Mouse (Mus musculus): ENCODE data around the gene Cdhr2.

Cdhr2 gene

GRCm38 (mm10) chr13:54749864-54750411, 48.7 kb downstream of the Cdhr2 start, which contains the start of gene Gprin1:
TSS of gene Gprin1 (minus strand) at chr13:54749874.
- DNase-seq (ENCODE audit: low read depth, low spot score), result peak; percentile 26

- peak; percentile 54 for DNase-seq (ENCODE audit: low read depth, low spot score)
Measured at GRCm38 (mm10) chr13:54750699-54751098, 49.4 kb downstream of the Cdhr2 start.

- no peak for DNase-seq (ENCODE audit: low read depth, low spot score)
Measured at GRCm38 (mm10) chr13:54752656-54753055, 51.4 kb downstream of the Cdhr2 start.

GRCm38 (mm10) chr13:54753733-54754132, 52.5 kb downstream of the Cdhr2 start:
- DNase-seq (ENCODE audit: low read depth, low spot score), result no peak

- DNase-seq (ENCODE audit: low read depth, low spot score), result no peak
Measured at GRCm38 (mm10) chr13:54754169-54755080, 53.2 kb downstream of the Cdhr2 start.

- DNase-seq (ENCODE audit: low read depth, low spot score), result no peak
Measured at GRCm38 (mm10) chr13:54755201-54755830, 54.1 kb downstream of the Cdhr2 start.

GRCm38 (mm10) chr13:54756156-54756712, 55.0 kb downstream of the Cdhr2 start:
- DNase-seq (ENCODE audit: low read depth, low spot score), result no peak

GRCm38 (mm10) chr13:54757093-54757830, 56.0 kb downstream of the Cdhr2 start:
- DNase-seq (ENCODE audit: low read depth, low spot score), result no peak

GRCm38 (mm10) chr13:54758045-54758755, 56.9 kb downstream of the Cdhr2 start:
- peak; percentile 99 for DNase-seq (ENCODE audit: low read depth, low spot score)

GRCm38 (mm10) chr13:54758756-54759470, 57.7 kb downstream of the Cdhr2 start:
- no peak for DNase-seq (ENCODE audit: low read depth, low spot score)

GRCm38 (mm10) chr13:54759496-54759895, 58.2 kb downstream of the Cdhr2 start:
- DNase-seq (ENCODE audit: low read depth, low spot score), result no peak

- no peak for DNase-seq (ENCODE audit: low read depth, low spot score)
Measured at GRCm38 (mm10) chr13:54760164-54760795, 59.0 kb downstream of the Cdhr2 start.

GRCm38 (mm10) chr13:54760906-54761305, 59.6 kb downstream of the Cdhr2 start:
- no peak for DNase-seq (ENCODE audit: low read depth, low spot score)

GRCm38 (mm10) chr13:54765281-54766191, 64.3 kb downstream of the Cdhr2 start:
- no peak for DNase-seq (ENCODE audit: low read depth, low spot score)

GRCm38 (mm10) chr13:54766192-54766768, 65.0 kb downstream of the Cdhr2 start, which contains the start of gene Sncb:
TSS of gene Sncb (minus strand) at chr13:54766595.
- DNase-seq (ENCODE audit: low read depth, low spot score), result peak; percentile 89

- no peak for DNase-seq (ENCODE audit: low read depth, low spot score)
Measured at GRCm38 (mm10) chr13:54767012-54767411, 65.8 kb downstream of the Cdhr2 start.

GRCm38 (mm10) chr13:54780592-54780991, 79.3 kb downstream of the Cdhr2 start:
- DNase-seq (ENCODE audit: low read depth, low spot score), result no peak

GRCm38 (mm10) chr13:54781086-54781485, 79.8 kb downstream of the Cdhr2 start:
- no peak for DNase-seq (ENCODE audit: low read depth, low spot score)
